Mouse (Mus musculus) liver, embryonic 16.5 days (tissue): Measurements from ENCODE around the gene Tenm4. TPM values are rescaled to one million over a fixed set of nuclear protein-coding genes. Genes with fewer than 3 reads are reported as not detected.

Experiments used
- ATAC-seq: fragments of 200-750 bp; cut with Nextera tagmentation; 2 replicates; pipeline ENCODE4 v1.8.0; 2017; ENCODE audit warnings: low read depth, mild to moderate bottlenecking, moderate number of reproducible peaks, moderate library complexity
- H3K27ac ChIP-seq: fragments of 300-500 bp; sonication (generic); 2 replicates; pipeline ENCODE4 v1.5.1; 2014; ENCODE audit warnings: mild to moderate bottlenecking, low read length
- H3K27me3 ChIP-seq: fragments of 300-500 bp; sonication (generic); 2 replicates; pipeline ENCODE4 v1.6.1; 2014; ENCODE audit warnings: low read depth, low read length, mixed read lengths; ENCODE audit not compliant: control insufficient read depth, insufficient read depth
- H3K36me3 ChIP-seq: fragments of 300-500 bp; sonication (generic); 2 replicates; pipeline ENCODE4 v1.6.1; 2014; ENCODE audit warnings: mild to moderate bottlenecking; ENCODE audit not compliant: control insufficient read depth, insufficient read depth
- H3K4me1 ChIP-seq: fragments of 300-500 bp; sonication (generic); 2 replicates; pipeline ENCODE4 v1.6.1; 2014; ENCODE audit warnings: low read depth, low read length, mixed read lengths; ENCODE audit not compliant: control insufficient read depth
- H3K4me2 ChIP-seq: fragments of 300-500 bp; sonication (generic); 2 replicates; pipeline ENCODE4 v1.6.1; 2014; ENCODE audit warnings: low read depth, low read length, mixed read lengths
- H3K4me3 ChIP-seq: fragments of 300-500 bp; sonication (generic); 2 replicates; pipeline ENCODE4 v1.5.1; 2014; ENCODE audit warnings: low read depth, mild to moderate bottlenecking, low read length
- H3K9ac ChIP-seq: fragments of 300-500 bp; sonication (generic); 2 replicates; pipeline ENCODE4 v1.6.1; 2014; ENCODE audit warnings: low read depth, low read length
- H3K9me3 ChIP-seq: fragments of 300-500 bp; sonication (generic); replicated peaks from 2 replicates; pipeline ENCODE4 v1.6.1; 2016; ENCODE audit warnings: low read length; ENCODE audit not compliant: control insufficient read depth
- WGBS: fragments of 180-500 bp; shearing (Covaris S2); extraction: QIAGEN DNeasy Blood & Tissue Kit; methylation state at CpG from one replicate; pipeline ENCODE4 v1.1.7; 2014; ENCODE audit not compliant: insufficient replicate concordance; 5-methylcytosine and 5-hydroxymethylcytosine counted together
- polyA plus RNA-seq: library from polyadenylated mRNA; unstranded; fragments of >200 nt; fragmentation: Nextera tagmentation; extraction: Ambion mirVana; gene quantifications from 2 replicates; pipeline ENCODE4 v1.2.1, GENCODE M21; 2015

Tenm4 gene
- polyA plus RNA-seq, 1 experiment from 2014 or later: 2.4 TPM

GRCm38 (mm10) chr7:96228562-96229268 lies 57.7 kb downstream of the Tenm4 start:
- Histone ChIP-seq H3K27me3 (no peaks in the 10 kb centered on the region), H3K27ac (no peak overlapping the region), H3K4me2 (no peak overlapping the region), H3K4me1 (no peaks in the 10 kb centered on the region), H3K36me3 (no peaks in the 10 kb centered on the region), H3K9ac (no peak overlapping the region), H3K4me3 (no peak overlapping the region), H3K9me3 (no peaks in the 10 kb centered on the region)
- WGBS: 31% methylated on average over 6 of the region's 6 CpGs
- no peak for ATAC-seq

DNA sequence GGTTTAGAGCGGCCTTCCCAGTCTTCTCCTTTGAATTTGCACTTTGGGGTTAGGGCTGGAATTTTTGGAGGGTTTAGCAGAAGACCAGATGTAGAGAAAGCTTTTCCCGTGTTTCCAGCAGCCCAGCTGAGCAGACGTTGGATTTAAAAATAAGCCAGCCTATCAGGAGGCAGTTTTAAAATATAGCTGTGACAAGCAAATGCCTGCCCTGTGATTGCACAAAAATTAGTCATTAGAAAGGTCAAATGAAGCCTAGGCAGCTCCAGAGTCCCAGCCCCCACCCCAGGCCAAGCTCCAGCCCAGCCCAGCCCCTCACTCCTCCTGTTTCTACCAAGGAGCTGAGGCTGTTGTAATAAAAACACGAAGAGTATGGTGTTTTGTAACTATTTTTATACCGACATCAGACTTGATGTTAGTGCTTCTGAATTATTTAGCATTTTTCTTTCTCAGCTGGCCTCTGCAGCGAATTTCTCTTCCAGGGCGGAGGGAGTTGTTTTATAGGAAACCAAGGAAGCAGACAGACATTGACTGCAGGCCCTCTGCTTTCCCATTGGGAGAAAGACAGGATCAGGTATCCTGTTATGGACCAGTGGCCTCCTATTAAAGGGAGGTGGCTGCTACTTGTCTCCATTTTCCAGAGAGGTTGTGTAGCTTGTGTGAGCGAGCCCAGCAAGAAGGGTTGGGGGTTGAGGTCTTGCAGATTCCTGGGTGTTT lies 59.1 kb downstream of the Tenm4 start:
- Histone ChIP-seq H3K36me3 (no peaks in the 10 kb centered on the region), H3K27ac (no peak overlapping the region), H3K9me3 (no peaks in the 10 kb centered on the region), H3K4me1 (no peaks in the 10 kb centered on the region), H3K4me2 (no peak overlapping the region), H3K27me3 (no peaks in the 10 kb centered on the region), H3K9ac (no peak overlapping the region), H3K4me3 (no peak overlapping the region)
- ATAC-seq: no peak
- 59% methylated on average over 8 of the region's 8 CpGs for WGBS

DNA sequence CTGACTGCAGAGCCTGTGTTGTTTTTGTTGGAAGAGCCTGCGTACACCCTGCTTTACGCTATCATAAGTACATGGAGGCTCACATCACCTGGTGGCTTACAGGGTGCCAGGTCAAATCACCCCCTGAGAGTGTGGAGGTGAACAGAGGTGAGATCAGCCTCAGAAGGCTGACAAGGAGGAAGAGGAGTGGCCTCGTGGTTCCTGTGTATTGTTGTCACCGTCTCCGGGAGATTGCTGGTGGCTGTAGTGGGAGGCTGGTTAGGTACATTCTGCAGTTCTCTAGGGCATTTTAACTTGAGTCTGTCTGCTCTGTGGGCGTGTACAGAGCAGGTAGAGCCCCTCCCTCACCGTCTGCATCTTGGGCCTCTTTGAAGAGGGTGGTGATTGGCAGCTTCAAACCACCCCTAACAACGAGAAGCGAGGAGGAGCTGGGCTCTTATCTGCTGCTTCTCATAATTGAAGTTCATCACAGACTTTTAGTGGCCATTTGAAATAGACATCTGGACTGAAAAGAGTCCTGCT lies 59.7 kb downstream of the Tenm4 start:
- no peak overlapping the region for H3K27ac ChIP-seq

DNA sequence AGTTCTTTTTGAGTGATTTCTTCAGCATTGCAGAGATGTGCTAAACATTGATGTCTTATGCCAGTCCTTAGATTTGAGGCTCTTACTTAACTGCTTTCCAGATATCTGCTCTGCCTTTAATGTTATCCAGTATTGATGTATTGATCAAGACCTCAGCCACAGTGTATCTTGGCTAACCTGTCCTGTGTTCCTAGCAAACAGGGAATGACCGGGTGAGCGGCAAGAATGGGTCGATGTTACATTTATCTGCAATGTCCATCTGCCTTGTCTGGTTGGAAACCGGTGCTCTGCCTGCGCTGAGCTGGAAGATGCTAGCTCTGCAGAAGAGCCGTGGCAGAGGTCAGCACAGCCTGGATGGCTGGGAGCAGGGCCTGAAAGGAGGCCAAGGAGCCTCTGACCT lies 64.8 kb downstream of the Tenm4 start:
- Histone ChIP-seq H3K4me3 (no peak overlapping the region), H3K9ac (no peak overlapping the region), H3K27me3 (no peaks in the 10 kb centered on the region), H3K27ac (no peak overlapping the region), H3K4me2 (no peak overlapping the region), H3K9me3 (no peaks in the 10 kb centered on the region), H3K4me1 (no peaks in the 10 kb centered on the region), H3K36me3 (no peaks in the 10 kb centered on the region)
- ATAC-seq: no peak
- 64% methylated on average over 6 of the region's 6 CpGs for WGBS

More for the DNA sequence above, 59.7 kb downstream of the Tenm4 start:
- H3K9ac ChIP-seq: no peak overlapping the region
- H3K27me3 ChIP-seq: no peaks in the 10 kb centered on the region
- H3K4me3 ChIP-seq: no peak overlapping the region
- H3K4me1 ChIP-seq: no peaks in the 10 kb centered on the region
- WGBS: 23% methylated on average over 9 of the region's 9 CpGs
- no peak overlapping the region for H3K4me2 ChIP-seq
- no peaks in the 10 kb centered on the region for H3K9me3 ChIP-seq
- H3K36me3 ChIP-seq: no peaks in the 10 kb centered on the region
- no peak for ATAC-seq

DNA sequence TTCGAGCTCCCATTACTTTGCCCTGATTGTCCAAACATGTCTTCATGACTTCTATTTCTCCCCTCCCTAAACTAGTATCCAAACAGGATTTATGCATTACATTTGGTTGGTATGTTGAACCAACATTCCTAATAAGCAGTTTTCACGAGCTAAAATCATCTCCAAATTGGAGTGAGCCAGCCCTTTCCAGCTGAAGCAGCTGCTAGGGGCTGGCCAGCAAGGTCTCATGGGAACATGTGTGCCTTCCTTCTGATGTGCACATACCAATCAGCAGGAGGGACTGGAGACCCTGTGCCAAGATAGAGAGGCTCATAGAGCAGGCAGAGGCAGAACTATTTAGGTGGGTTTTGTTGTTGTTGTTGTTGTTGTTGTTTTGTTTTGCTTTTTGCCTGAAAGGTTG lies 69.6 kb downstream of the Tenm4 start:
- Histone ChIP-seq H3K9me3 (no peaks in the 10 kb centered on the region), H3K36me3 (no peaks in the 10 kb centered on the region), H3K9ac (no peak overlapping the region), H3K4me1 (no peaks in the 10 kb centered on the region), H3K27me3 (no peaks in the 10 kb centered on the region), H3K4me2 (no peak overlapping the region), H3K27ac (no peak overlapping the region), H3K4me3 (no peak overlapping the region)
- 37% methylated on average over 2 of the region's 2 CpGs for WGBS
- ATAC-seq: no peak

DNA sequence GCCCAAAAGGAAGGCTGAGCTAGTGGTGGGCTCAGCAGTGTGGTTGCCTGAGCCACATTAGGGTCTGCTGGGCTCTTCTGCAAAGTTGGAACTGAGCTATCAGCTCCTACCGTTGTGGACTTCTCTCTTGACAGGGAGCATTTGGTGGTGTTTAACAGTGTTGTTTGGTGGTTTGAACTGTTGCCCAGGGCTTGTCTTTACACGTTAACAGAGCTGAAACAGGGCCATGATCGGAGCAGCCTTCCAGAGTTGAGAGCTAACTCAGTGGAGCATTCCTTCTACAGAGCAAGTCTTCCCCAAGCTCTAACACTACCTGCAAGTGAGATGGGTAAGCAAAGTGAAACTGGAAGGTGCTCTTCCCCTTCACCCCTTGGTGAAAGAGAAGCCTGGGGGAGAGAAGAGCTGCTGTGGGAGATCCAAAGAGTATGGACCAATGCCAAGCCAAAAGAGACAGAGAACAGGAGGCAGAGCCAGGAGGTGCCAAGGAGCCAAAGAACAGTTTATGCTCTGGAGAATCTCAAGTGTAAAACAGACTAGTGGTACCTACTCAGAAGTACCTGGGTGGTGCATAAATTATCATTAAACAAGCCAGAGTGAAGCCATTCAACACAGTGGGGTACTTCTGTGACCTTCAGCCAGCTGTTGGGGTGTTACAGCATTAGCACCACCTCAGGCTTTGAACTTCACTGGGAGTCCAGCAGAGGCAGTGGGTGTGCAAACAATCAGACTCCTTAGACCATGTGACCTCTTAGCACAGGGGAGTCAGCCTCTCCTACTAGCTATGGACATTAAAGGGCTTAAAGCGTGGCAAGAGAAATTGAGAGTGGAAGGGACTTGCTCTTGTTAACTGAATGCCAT lies 71.5 kb downstream of the Tenm4 start:
- no peak overlapping the region for H3K4me2 ChIP-seq
- no peak overlapping the region for H3K27ac ChIP-seq
- ATAC-seq: no peak
- no peak overlapping the region for H3K9ac ChIP-seq
- no peaks in the 10 kb centered on the region for H3K36me3 ChIP-seq
- H3K27me3 ChIP-seq: no peaks in the 10 kb centered on the region
- WGBS: 37% methylated on average over 4 of the region's 4 CpGs
- no peaks in the 10 kb centered on the region for H3K4me1 ChIP-seq
- H3K4me3 ChIP-seq: no peak overlapping the region
- H3K9me3 ChIP-seq: no peaks in the 10 kb centered on the region

DNA sequence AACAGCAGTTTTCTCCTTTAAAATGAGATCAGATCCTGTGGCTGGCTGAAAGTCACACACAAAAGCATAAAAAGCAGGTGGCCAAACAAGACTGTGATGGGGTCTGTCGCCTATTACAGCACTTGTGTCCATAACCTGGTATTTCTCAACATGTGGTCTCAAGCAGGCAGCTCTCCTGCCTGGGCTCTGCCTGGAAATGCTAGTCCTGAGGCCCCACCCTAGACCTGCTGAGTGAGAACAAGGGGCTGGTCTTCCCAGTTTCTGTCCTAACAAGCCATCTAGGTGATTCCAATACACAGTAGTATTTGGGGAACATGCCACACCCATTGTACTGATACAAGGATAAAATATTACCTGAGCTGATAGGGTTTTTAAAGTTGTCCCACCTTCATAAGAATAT lies 73.8 kb downstream of the Tenm4 start:
- H3K9me3 ChIP-seq: no peaks in the 10 kb centered on the region
- no peak for ATAC-seq
- no peaks in the 10 kb centered on the region for H3K27me3 ChIP-seq
- no peaks in the 10 kb centered on the region for H3K4me1 ChIP-seq
- H3K27ac ChIP-seq: no peak overlapping the region
- 19% methylated on average over 1 of the region's 1 CpGs for WGBS
- H3K36me3 ChIP-seq: no peaks in the 10 kb centered on the region
- no peak overlapping the region for H3K4me3 ChIP-seq
- H3K9ac ChIP-seq: no peak overlapping the region
- H3K4me2 ChIP-seq: no peak overlapping the region

DNA sequence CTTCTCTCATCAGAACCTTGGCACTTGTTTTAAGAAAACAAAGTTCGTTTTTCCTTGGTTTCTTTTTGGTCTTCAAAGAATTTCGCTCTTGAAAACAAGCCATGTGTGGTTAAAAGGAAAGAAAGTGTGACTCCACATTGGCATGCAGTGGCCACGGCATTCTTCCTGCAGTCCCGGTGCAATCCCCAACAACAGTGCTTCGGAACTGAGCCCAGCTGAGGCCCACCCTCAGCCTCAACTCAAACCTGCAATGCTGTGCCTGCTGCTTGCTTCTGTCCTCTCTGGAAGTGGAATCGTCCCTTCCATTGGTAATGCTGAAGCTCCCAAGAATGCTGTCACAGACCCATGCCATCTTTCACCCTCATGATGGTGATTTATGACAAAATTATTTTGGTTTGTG lies 88.6 kb downstream of the Tenm4 start:
- WGBS: 60% methylated on average over 6 of the region's 6 CpGs
- Histone ChIP-seq H3K4me3 (no peak overlapping the region), H3K9ac (no peak overlapping the region), H3K4me2 (no peak overlapping the region), H3K9me3 (no peaks in the 10 kb centered on the region), H3K27ac (no peak overlapping the region), H3K27me3 (no peaks in the 10 kb centered on the region), H3K4me1 (no peaks in the 10 kb centered on the region), H3K36me3 (no peaks in the 10 kb centered on the region)
- no peak for ATAC-seq
